Mouse (Mus musculus) right cerebral cortex, postnatal 14 days (tissue): ENCODE measurements around the gene Itpr1.

Experiments
- DNase-seq: peaks from one replicate; pipeline ENCODE4 v3.0.0; 2022

Gene Itpr1

GRCm38 (mm10) chr6:108244571-108244970 is 31.7 kb downstream of the Itpr1 start:
- no peak for DNase-seq

DNA sequence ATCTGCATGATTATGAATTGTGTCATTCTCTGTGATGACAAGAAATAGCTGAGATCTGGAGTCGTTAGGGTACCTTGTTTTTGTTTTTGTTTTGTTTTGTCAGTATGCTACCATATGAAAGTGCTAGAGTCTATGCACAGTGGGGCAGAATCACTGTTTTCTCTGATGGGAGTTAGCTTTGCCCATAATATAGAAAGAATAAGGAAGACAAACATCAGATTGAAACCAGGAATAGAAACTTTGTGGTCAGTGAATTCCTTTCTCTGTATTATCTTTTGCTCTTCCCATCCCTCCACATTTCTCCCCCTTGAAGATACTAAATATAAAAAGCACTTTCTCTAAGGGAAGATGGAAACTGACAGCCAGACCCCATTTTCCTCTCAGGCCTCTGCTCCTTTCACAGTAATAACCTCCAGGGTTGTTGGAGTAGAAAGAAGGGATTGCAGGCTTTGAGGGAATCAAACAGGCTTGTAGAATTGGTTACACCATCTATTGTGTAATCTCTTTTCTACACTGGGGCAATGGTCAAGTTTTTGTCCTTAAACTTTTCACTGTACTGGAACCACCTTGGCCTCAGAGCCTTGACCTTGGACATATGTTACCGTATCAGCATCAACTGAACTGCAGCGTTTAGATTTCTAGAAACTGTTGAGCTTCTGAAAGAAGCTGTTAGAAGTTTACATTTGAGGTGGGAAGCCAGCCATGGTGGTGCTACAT is 33.6 kb downstream of the Itpr1 start:
- DNase-seq = no peak

DNA sequence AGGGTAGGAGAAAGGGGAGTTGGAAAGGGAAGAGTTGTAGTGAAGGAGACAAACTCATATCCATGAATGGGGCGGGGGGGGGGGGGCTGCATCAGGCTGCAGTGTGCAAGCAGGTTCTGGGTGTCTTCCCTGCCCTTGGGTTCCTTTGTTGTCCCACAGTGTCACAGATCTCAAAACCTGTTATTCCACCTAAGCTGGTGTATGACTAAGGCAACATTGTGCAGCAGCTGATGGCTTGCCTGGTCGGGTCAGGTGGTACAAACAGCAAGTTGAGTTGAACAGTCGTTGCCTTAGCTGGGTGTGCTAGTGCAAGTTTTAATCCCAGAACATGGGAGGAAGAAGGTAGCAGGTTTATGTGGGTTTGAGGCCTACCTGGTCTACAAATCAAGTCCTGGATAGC is 34.3 kb downstream of the Itpr1 start:
- no peak for DNase-seq

DNA sequence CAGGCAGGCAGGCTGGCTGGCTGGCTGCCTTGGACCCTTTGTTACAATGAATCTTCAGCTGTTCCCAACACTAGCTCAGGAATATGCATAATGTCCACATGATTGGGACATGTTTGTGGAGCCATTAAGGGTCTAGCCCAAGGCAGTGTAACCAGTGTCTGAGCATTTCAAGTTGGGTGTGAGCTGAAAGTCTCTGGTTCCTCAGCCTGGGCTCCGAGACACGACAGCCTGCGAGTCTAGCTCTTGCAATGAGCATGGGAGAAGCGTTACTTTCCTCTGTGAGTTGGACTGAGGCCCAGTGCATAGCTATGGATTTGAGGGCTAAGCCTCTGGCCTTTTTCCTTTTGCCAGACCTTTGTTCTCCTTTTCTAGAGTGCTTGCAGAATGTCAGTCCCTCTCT is 35.6 kb downstream of the Itpr1 start:
- DNase-seq = peak; percentile 23

GRCm38 (mm10) chr6:108249031-108249917 is 36.4 kb downstream of the Itpr1 start:
- DNase-seq = no peak

DNA sequence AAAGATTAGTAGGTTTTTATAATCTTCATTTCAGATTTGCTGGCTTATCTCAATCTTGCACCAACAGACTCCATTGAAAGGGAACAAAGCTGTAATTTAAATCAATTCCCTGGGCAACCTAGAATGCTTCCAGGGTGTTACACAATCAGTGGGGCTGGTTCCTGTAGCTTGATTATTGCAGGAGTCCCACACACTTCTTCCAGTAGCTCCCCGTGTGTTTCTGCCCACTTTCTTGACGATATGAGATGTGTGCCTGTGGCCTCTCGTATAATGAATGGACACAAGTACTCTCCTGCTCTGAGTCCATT is 37.0 kb downstream of the Itpr1 start:
- DNase-seq = no peak

- no peak for DNase-seq
Observed at GRCm38 (mm10) chr6:108250416-108250815, 37.5 kb downstream of the Itpr1 start.

DNA sequence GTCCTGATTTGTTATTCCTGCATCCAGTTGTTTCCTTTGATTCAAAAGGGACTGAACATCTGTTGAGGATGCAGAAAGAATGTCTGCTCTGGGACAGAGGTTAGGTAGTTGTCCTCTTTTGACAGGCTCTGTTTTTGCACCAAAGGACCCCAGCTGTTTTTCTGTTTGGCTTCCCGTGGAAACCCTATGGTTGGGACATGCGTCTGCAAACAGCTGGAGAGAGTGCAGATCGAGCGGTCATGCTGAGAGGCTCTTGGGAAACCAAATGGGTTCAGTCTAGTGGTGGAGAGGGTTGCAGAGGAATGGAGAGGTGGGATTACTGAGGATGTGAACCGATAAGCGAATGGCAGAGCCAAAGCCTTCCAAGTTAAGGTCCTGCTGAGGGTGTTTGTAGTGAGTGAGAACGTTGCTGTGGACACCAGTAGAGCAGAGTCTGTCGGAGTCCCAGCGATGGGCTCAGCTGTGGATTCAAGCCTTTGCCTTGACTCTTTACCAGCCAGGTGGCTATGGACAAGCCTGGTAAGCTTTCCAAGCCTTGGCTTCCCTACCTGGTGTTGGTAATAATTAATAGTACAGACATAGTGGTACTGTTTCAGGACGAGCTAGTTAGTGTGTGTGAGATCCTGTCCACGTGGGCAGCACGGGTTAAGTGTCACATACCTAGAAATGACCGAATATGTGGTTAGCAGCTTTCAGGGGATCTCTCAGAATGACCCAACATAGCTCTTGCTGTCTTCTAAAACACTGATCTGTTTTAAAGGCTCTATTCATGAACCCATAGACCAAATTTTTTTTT is 39.9 kb downstream of the Itpr1 start:
- DNase-seq = no peak

GRCm38 (mm10) chr6:108254132-108255064 is 41.5 kb downstream of the Itpr1 start:
- no peak for DNase-seq

- no peak for DNase-seq
Observed at GRCm38 (mm10) chr6:108255880-108256279, 43.0 kb downstream of the Itpr1 start.

GRCm38 (mm10) chr6:108257225-108257624 is 44.3 kb downstream of the Itpr1 start:
- DNase-seq = no peak

GRCm38 (mm10) chr6:108258631-108259030 is 45.7 kb downstream of the Itpr1 start:
- no peak for DNase-seq

DNA sequence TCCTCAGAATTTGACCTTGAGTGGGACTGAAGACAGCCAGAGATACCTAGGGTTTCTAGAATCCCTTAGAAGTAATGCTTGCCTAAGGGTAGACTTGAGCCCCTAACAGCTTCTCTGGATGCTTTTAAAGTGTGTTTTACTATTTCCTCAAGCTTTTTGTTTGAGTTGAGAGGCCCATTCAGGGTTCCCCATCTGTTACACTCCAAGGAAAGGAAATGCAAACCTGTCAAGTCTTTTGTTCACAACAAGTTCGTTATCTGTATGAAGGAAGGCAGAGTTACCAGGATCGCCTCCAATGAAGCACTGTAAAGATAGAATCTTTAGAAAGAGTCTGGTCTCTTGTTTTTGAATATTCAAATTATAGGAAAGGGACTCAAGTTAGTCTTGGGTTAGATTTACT is 46.8 kb downstream of the Itpr1 start:
- DNase-seq = no peak

GRCm38 (mm10) chr6:108261506-108261905 is 48.6 kb downstream of the Itpr1 start:
- no peak for DNase-seq

DNA sequence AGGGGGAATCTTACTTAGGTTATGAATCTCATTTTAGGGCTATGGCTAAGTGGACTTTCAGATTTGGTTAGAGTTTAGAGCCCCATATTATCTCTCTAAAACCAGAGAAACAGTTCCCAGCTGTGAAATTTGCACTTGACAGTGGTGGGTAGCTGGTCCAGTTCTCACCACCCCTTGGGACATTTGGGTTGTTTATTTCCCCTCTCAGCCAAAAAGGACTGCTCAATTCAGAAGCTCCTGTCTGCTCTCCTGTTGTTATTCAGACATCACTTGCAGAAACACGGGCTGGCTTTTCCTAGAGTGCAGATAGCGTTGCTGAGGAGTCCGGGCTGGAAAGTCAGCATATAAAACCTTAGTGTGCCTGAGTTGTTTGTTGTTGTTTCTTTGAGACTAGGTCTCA is 51.3 kb downstream of the Itpr1 start:
- DNase-seq = no peak

DNA sequence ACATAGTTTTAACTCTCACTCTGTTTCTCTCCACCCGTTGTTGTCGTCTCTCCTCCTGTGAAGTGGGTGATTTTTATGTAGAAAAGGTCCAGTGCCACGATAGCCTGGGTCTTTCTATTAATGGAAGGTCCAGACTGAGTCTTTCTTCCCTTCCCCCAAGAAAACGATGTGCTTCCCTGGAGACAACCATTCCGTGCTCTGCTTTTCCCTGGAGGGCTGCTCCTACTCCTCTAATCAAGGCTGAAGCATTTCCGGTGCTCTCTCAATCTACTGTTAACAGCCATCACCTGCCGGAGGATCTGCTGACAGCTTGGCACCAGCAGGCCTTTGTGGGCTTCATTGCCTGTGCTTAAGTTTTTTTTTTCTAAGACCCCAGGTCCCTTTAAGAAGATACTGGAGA is 60.6 kb downstream of the Itpr1 start:
- DNase-seq = no peak

- no peak for DNase-seq
Observed at GRCm38 (mm10) chr6:108274364-108275084, 61.6 kb downstream of the Itpr1 start.

DNA sequence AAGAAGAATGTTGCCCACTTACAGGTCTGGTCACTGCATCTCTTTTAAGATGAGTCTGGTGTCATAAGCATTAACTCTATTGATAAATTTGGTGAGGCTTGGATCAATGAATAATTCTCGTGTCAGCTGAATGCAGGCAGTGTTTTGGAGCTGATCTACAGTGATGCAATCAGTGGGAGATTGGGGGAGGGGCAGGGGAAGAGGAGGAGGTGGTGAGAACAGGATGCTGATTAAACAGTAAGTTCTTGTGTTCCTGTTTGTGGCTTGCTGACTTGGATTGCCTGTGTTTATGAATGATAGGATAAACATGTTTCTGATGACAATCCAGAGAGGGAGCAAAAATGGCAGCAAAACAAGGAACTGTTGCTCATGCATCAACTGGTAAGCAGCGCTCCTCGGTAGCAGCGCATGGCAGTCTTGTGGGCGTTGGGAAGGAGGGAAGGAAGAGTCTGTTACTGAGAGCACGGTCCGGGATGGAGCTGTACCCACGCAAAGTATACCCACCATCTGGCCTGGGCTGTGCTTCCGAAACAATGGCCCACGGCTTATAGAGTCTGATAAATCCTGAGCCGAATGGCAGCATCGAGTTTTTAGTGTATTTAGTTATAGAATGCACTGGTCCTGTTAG is 64.1 kb downstream of the Itpr1 start:
- DNase-seq = peak; percentile 16

- no peak for DNase-seq
Observed at GRCm38 (mm10) chr6:108277622-108278396, 64.9 kb downstream of the Itpr1 start.
